Comparison of ENCODE assay signal across 7 mouse cellular contexts in genomic region chr8:46739956-46740512, GRCm38 (mm10). TPM values are rescaled to one million over a fixed set of nuclear protein-coding genes. Genes with fewer than 3 reads are reported as not detected.
DNase-seq lines count a peak whose midpoint lies in the region; ATAC-seq and TF ChIP-seq lines count a peak whose summit lies in the region.

No protein-coding gene starts in this region.

- no peak for TF ChIP-seq CTCF in cortical plate, adult 2 months (IDR thresholded peaks at IDR 0.05; ENCODE audit: extremely low read depth, insufficient read depth, low read length)

- ATAC-seq in heart, embryonic 12.5 days (ENCODE audit: insufficient number of reproducible peaks, low FRiP score), result no peak
- ATAC-seq in stomach, embryonic 16.5 days (ENCODE audit: insufficient read depth, low FRiP score), result no peak

- no peaks in the 10 kb centered on the region; the same call in 1 of the 2 replicates for H3K4me1 ChIP-seq in cortical plate, adult 2 months (ENCODE audit: control insufficient read depth, insufficient read depth, low read length)
- H3K4me1 ChIP-seq in heart, embryonic 12.5 days (replicated peaks), result peaks cover 26% of the 10 kb centered on the region
- H3K4me1 ChIP-seq in stomach, embryonic 16.5 days (ENCODE audit: control insufficient read depth, insufficient read depth, low read length), result peaks cover 24% of the 10 kb centered on the region

- DNase-seq in right cerebral cortex, postnatal 25 days, result peak; percentile 36
- DNase-seq in right cerebral cortex, postnatal 14 days, result no peak
- DNase-seq in layer of hippocampus, adult 8-10 months (ENCODE audit: low spot score in 2 of 2), result peak; percentile 30 to 48
- peak; percentile 33 to 46 for DNase-seq in lung, postnatal 4 days

- H3K4me2 ChIP-seq in heart, embryonic 12.5 days, result peak overlapping the region; percentile 69
- H3K4me2 ChIP-seq in stomach, embryonic 16.5 days (ENCODE audit: low read depth, low read length), result peak overlapping the region; percentile 89

- H3K9me3 ChIP-seq in heart, embryonic 12.5 days (replicated peaks), result no peaks in the 10 kb centered on the region
- H3K9me3 ChIP-seq in stomach, embryonic 16.5 days (replicated peaks; ENCODE audit: control insufficient read depth, low read length), result 0 out of 2 replicates have a peak, but pooled peaks cover 6% of the 10 kb centered on the region

- under 1% methylated on average over 22 of the region's 22 CpGs for WGBS in heart, embryonic 12.5 days
- under 1% methylated on average over 22 of the region's 22 CpGs for WGBS in stomach, embryonic 16.5 days

- peak; percentile 44; the same call in 1 of the 2 replicates for TF ChIP-seq POLR2A in cortical plate, adult 2 months (IDR thresholded peaks at IDR 0.05; ENCODE audit: extremely low read depth, insufficient read depth, low read length)

- peak overlapping the region; percentile 100 for H3K27ac ChIP-seq in cortical plate, adult 2 months (ENCODE audit: insufficient read depth, low read length)
- H3K27ac ChIP-seq in heart, embryonic 12.5 days (ENCODE audit: poor library complexity, severe bottlenecking), result peak overlapping the region; percentile 92
- peak overlapping the region; percentile 94 for H3K27ac ChIP-seq in stomach, embryonic 16.5 days (ENCODE audit: low read length)

- no peaks in the 10 kb centered on the region for H3K27me3 ChIP-seq in heart, embryonic 12.5 days (replicated peaks)
- no peaks in the 10 kb centered on the region for H3K27me3 ChIP-seq in stomach, embryonic 16.5 days (ENCODE audit: control insufficient read depth, insufficient read depth, low read length)

- H3K36me3 ChIP-seq in heart, embryonic 12.5 days, result no peaks in the 10 kb centered on the region
- H3K36me3 ChIP-seq in stomach, embryonic 16.5 days (ENCODE audit: control insufficient read depth, insufficient read depth, low read length), result no peaks in the 10 kb centered on the region

- peak overlapping the region; percentile 98 for H3K9ac ChIP-seq in heart, embryonic 12.5 days
- peak overlapping the region; percentile 99 for H3K9ac ChIP-seq in stomach, embryonic 16.5 days (ENCODE audit: low read length)

- H3K4me3 ChIP-seq in cortical plate, adult 2 months (ENCODE audit: insufficient read depth, low read length), result peak overlapping the region; percentile 83
- H3K4me3 ChIP-seq in heart, embryonic 12.5 days, result peak overlapping the region; percentile 86
- H3K4me3 ChIP-seq in stomach, embryonic 16.5 days (replicated peaks; ENCODE audit: low read length), result peak overlapping the region; percentile 89

RNA-seq across cellular contexts. Expression of gene Irf2, which starts 0.5 kb away (rescaled TPM):
- polyA plus RNA-seq in cortical plate, adult 2 months (2012; rRNA removed), result 27.1 and 30.4 TPM in 2 replicates
- polyA plus RNA-seq in heart, embryonic 12.5 days (2016; fragmentation: Nextera tagmentation; extraction: Ambion mirVana), result 12.5 and 14.9 TPM in 2 replicates
- total RNA-seq in layer of hippocampus, adult 8-10 months (2022), result 10 to 100 TPM; 50.8 to 60.3 (median 54.0) TPM
- polyA plus RNA-seq in stomach, embryonic 16.5 days (2015; fragmentation: Nextera tagmentation; extraction: Ambion mirVana), result 18.1 and 27.5 TPM in 2 replicates
